19 mouse cellular contexts compared by ENCODE assay signal in genomic region chr17:30750269-30750668, GRCm38 (mm10).
DNase-seq lines count a peak whose midpoint lies in the region; ATAC-seq and TF ChIP-seq lines count a peak whose summit lies in the region.
"Had no signal": no experiment of that assay in that cellular context is flagged by ENCODE, and none has a peak within 500 bp of the region (broad histone marks: within the 10 kb centered on the region; RNA-seq: fewer than 3 reads in every experiment).

No protein-coding gene starts in this region.

- peak; percentile 15 for DNase-seq in embryonic facial prominence, embryonic 11.5 days (ENCODE audit: low spot score)
- no peak for DNase-seq in embryonic facial prominence, embryonic 10.5 days (ENCODE audit: low spot score)
- DNase-seq in hindbrain, embryonic 11.5 days (ENCODE audit: low spot score) = peak; percentile 19
- DNase-seq in hindbrain, postnatal 0 days (ENCODE audit: low spot score) = no peak
- DNase-seq in midbrain, embryonic 10.5 days (ENCODE audit: low spot score) = no peak
- no peak for DNase-seq in midbrain, postnatal 0 days (ENCODE audit: low spot score)
- DNase-seq in mesoderm, embryonic 11.5 days (ENCODE audit: low read depth, low spot score) = peak; percentile 27
- DNase-seq: adrenal gland, postnatal 10 days; cerebellum, adult 11 months; cerebellum, adult 8-10 months; cerebellum, postnatal 25 days; gastrocnemius, postnatal 14 days; heart, postnatal 10 days; heart, postnatal 4 days had no signal

- H3K27me3 ChIP-seq in embryonic facial prominence, embryonic 11.5 days (ENCODE audit: control insufficient read depth, insufficient read depth, low read length) = no peaks in the 10 kb centered on the region
- H3K27me3 ChIP-seq in embryonic facial prominence, embryonic 10.5 days (replicated peaks; ENCODE audit: low read depth, poor library complexity, severe bottlenecking) = no peaks in the 10 kb centered on the region
- H3K27me3 ChIP-seq in hindbrain, embryonic 11.5 days (ENCODE audit: control insufficient read depth, insufficient read depth, low read length) = no peaks in the 10 kb centered on the region
- H3K27me3 ChIP-seq in hindbrain, postnatal 0 days (ENCODE audit: insufficient read depth, low read length) = no peaks in the 10 kb centered on the region
- H3K27me3 ChIP-seq in midbrain, embryonic 10.5 days (ENCODE audit: low read depth, poor library complexity, severe bottlenecking) = no peaks in the 10 kb centered on the region
- H3K27me3 ChIP-seq in midbrain, postnatal 0 days (ENCODE audit: insufficient read depth, low read length) = no peaks in the 10 kb centered on the region
- no peaks in the 10 kb centered on the region for H3K27me3 ChIP-seq in intestine, embryonic 16.5 days (replicated peaks; ENCODE audit: control insufficient read depth, insufficient read depth, low read length)
- H3K27me3 ChIP-seq: forebrain, embryonic 15.5 days had no signal

- no peak for TF ChIP-seq CTCF in hindbrain, postnatal 0 days (IDR thresholded peaks at IDR 0.05; ENCODE audit: low read depth)
- no peak for TF ChIP-seq CTCF in midbrain, postnatal 0 days (IDR thresholded peaks at IDR 0.05)

- no peaks in the 10 kb centered on the region for H3K9me3 ChIP-seq in embryonic facial prominence, embryonic 11.5 days (replicated peaks; ENCODE audit: control insufficient read depth, low read length)
- no peaks in the 10 kb centered on the region for H3K9me3 ChIP-seq in embryonic facial prominence, embryonic 10.5 days
- H3K9me3 ChIP-seq in hindbrain, embryonic 11.5 days (ENCODE audit: control insufficient read depth, low read length) = no peaks in the 10 kb centered on the region
- no peaks in the 10 kb centered on the region for H3K9me3 ChIP-seq in hindbrain, postnatal 0 days (ENCODE audit: low read length)
- H3K9me3 ChIP-seq in midbrain, embryonic 10.5 days (replicated peaks) = no peaks in the 10 kb centered on the region
- H3K9me3 ChIP-seq in midbrain, postnatal 0 days (ENCODE audit: low read length) = no peaks in the 10 kb centered on the region
- H3K9me3 ChIP-seq in intestine, embryonic 16.5 days (ENCODE audit: control insufficient read depth, low read length) = no peaks in the 10 kb centered on the region
- H3K9me3 ChIP-seq: forebrain, embryonic 15.5 days; heart, embryonic 10.5 days had no signal

- H3K4me1 ChIP-seq in embryonic facial prominence, embryonic 11.5 days (ENCODE audit: control insufficient read depth, insufficient read depth, low read length) = no peaks in the 10 kb centered on the region
- peaks cover 1% of the 10 kb centered on the region; the same call in 1 of the 2 replicates for H3K4me1 ChIP-seq in embryonic facial prominence, embryonic 10.5 days
- H3K4me1 ChIP-seq in hindbrain, embryonic 11.5 days (replicated peaks; ENCODE audit: control insufficient read depth, insufficient read depth, low read length) = no peaks in the 10 kb centered on the region
- peaks cover 4% of the 10 kb centered on the region; the same call in 1 of the 2 replicates for H3K4me1 ChIP-seq in hindbrain, postnatal 0 days (ENCODE audit: insufficient read depth, low read length)
- 0 out of 2 replicates have a peak, but pooled peaks cover 3% of the 10 kb centered on the region for H3K4me1 ChIP-seq in midbrain, embryonic 10.5 days
- no peaks in the 10 kb centered on the region for H3K4me1 ChIP-seq in midbrain, postnatal 0 days (ENCODE audit: insufficient read depth, low read length)
- no peaks in the 10 kb centered on the region for H3K4me1 ChIP-seq in intestine, embryonic 16.5 days (ENCODE audit: control insufficient read depth, insufficient read depth, low read length)
- H3K4me1 ChIP-seq: heart, embryonic 10.5 days had no signal

- no peaks in the 10 kb centered on the region for H3K36me3 ChIP-seq in embryonic facial prominence, embryonic 11.5 days (replicated peaks; ENCODE audit: control insufficient read depth, insufficient read depth, low read depth, low read length)
- no peaks in the 10 kb centered on the region for H3K36me3 ChIP-seq in embryonic facial prominence, embryonic 10.5 days (replicated peaks)
- no peaks in the 10 kb centered on the region for H3K36me3 ChIP-seq in hindbrain, embryonic 11.5 days (ENCODE audit: control insufficient read depth, insufficient read depth, low read length)
- H3K36me3 ChIP-seq in hindbrain, postnatal 0 days (ENCODE audit: insufficient read depth, low read length) = no peaks in the 10 kb centered on the region
- no peaks in the 10 kb centered on the region for H3K36me3 ChIP-seq in midbrain, embryonic 10.5 days
- no peaks in the 10 kb centered on the region for H3K36me3 ChIP-seq in midbrain, postnatal 0 days (ENCODE audit: insufficient read depth, low read length)
- H3K36me3 ChIP-seq in intestine, embryonic 16.5 days (ENCODE audit: control insufficient read depth, insufficient read depth, low read length) = no peaks in the 10 kb centered on the region
- H3K36me3 ChIP-seq: forebrain, embryonic 15.5 days; heart, embryonic 10.5 days had no signal

- H3K4me2 ChIP-seq in embryonic facial prominence, embryonic 11.5 days (ENCODE audit: low read depth, low read length) = no peak overlapping the region
- no peak overlapping the region for H3K4me2 ChIP-seq in hindbrain, embryonic 11.5 days (replicated peaks; ENCODE audit: low read depth, low read length)
- H3K4me2 ChIP-seq in hindbrain, postnatal 0 days (ENCODE audit: low read depth, low read length) = no peak overlapping the region
- H3K4me2 ChIP-seq in midbrain, postnatal 0 days (ENCODE audit: low read depth, low read length, poor library complexity, severe bottlenecking) = no peak overlapping the region
- no peak overlapping the region for H3K4me2 ChIP-seq in intestine, embryonic 16.5 days (ENCODE audit: low read depth, low read length)
- H3K4me2 ChIP-seq: forebrain, embryonic 15.5 days; hindbrain, embryonic 14.5 days had no signal

- WGBS in embryonic facial prominence, embryonic 11.5 days = 54% methylated on average over 6 of the region's 6 CpGs
- 48% methylated on average over 6 of the region's 6 CpGs for WGBS in embryonic facial prominence, embryonic 10.5 days
- 46% methylated on average over 6 of the region's 6 CpGs for WGBS in hindbrain, embryonic 11.5 days
- 51% methylated on average over 6 of the region's 6 CpGs for WGBS in hindbrain, postnatal 0 days
- WGBS in midbrain, embryonic 10.5 days = 55% methylated on average over 6 of the region's 6 CpGs
- 42% methylated on average over 6 of the region's 6 CpGs for WGBS in midbrain, postnatal 0 days
- 43% methylated on average over 6 of the region's 6 CpGs for WGBS in intestine, embryonic 16.5 days

- no peak for ATAC-seq in embryonic facial prominence, embryonic 11.5 days (replicated peaks; ENCODE audit: insufficient number of reproducible peaks, low FRiP score, low TSS enrichment, low read depth)
- ATAC-seq in hindbrain, embryonic 11.5 days (ENCODE audit: low FRiP score) = no peak
- ATAC-seq in hindbrain, postnatal 0 days = no peak
- ATAC-seq in midbrain, postnatal 0 days (ENCODE audit: low FRiP score) = no peak
- no peak for ATAC-seq in intestine, embryonic 16.5 days
- ATAC-seq: forebrain, embryonic 15.5 days; inflammation-experienced regulatory T-cells, adult 6 months had no signal

- no peak overlapping the region for H3K27ac ChIP-seq in embryonic facial prominence, embryonic 11.5 days (replicated peaks; ENCODE audit: low read depth, low read length)
- H3K27ac ChIP-seq in embryonic facial prominence, embryonic 10.5 days (replicated peaks) = no peak overlapping the region
- H3K27ac ChIP-seq in hindbrain, embryonic 11.5 days (ENCODE audit: low read depth, low read length) = no peak overlapping the region
- no peak overlapping the region for H3K27ac ChIP-seq in hindbrain, postnatal 0 days
- 0 out of 2 replicates have a peak overlapping the region, but pooled peaks have one; percentile 14 for H3K27ac ChIP-seq in midbrain, embryonic 10.5 days (replicated peaks)
- H3K27ac ChIP-seq in midbrain, postnatal 0 days (ENCODE audit: low read depth, low read length) = no peak overlapping the region
- no peak overlapping the region for H3K27ac ChIP-seq in intestine, embryonic 16.5 days (ENCODE audit: low read length)
- H3K27ac ChIP-seq: forebrain, embryonic 15.5 days; heart, embryonic 10.5 days; hindbrain, embryonic 14.5 days had no signal

- no peak overlapping the region for H3K9ac ChIP-seq in embryonic facial prominence, embryonic 11.5 days (replicated peaks; ENCODE audit: low read length)
- H3K9ac ChIP-seq in hindbrain, embryonic 11.5 days (ENCODE audit: low read depth, low read length) = no peak overlapping the region
- H3K9ac ChIP-seq in hindbrain, postnatal 0 days (replicated peaks; ENCODE audit: low read length) = no peak overlapping the region
- H3K9ac ChIP-seq in midbrain, postnatal 0 days (replicated peaks; ENCODE audit: low read length, poor library complexity, severe bottlenecking) = no peak overlapping the region
- no peak overlapping the region for H3K9ac ChIP-seq in intestine, embryonic 16.5 days (ENCODE audit: low read depth, low read length)
- H3K9ac ChIP-seq: forebrain, embryonic 15.5 days; hindbrain, embryonic 14.5 days had no signal

- no peak overlapping the region for H3K4me3 ChIP-seq in embryonic facial prominence, embryonic 11.5 days (ENCODE audit: low read depth, low read length)
- no peak overlapping the region for H3K4me3 ChIP-seq in embryonic facial prominence, embryonic 10.5 days
- H3K4me3 ChIP-seq in hindbrain, embryonic 11.5 days (ENCODE audit: low read depth, low read length) = no peak overlapping the region
- no peak overlapping the region for H3K4me3 ChIP-seq in hindbrain, postnatal 0 days (ENCODE audit: low read length)
- no peak overlapping the region for H3K4me3 ChIP-seq in midbrain, embryonic 10.5 days
- H3K4me3 ChIP-seq in midbrain, postnatal 0 days (ENCODE audit: low read depth, low read length) = no peak overlapping the region
- no peak overlapping the region for H3K4me3 ChIP-seq in intestine, embryonic 16.5 days (ENCODE audit: low read length)
- H3K4me3 ChIP-seq: forebrain, embryonic 15.5 days; heart, embryonic 10.5 days had no signal

Comparison
In these comparisons a context has a peak if more than half of its experiments do, and no peak if none do; other contexts are left out.
1. DNase-seq: peak in embryonic facial prominence, embryonic 11.5 days (single experiment), hindbrain, embryonic 11.5 days (single experiment) and mesoderm, embryonic 11.5 days (single experiment); none in embryonic facial prominence, embryonic 10.5 days (single experiment), hindbrain, postnatal 0 days (single experiment), midbrain, embryonic 10.5 days (single experiment) and midbrain, postnatal 0 days (single experiment).